Mouse (Mus musculus) bone marrow, adult 2 months (tissue): ENCODE measurements around the gene Arhgdia.

Experiments used
- CTCF ChIP-seq: fragments of 200-500 bp; IDR thresholded peaks from 2 replicates; pipeline ENCODE4 v1.5.1; 2011; ENCODE audit warnings: low read length, control low read depth; ENCODE audit not compliant: control insufficient read depth, insufficient read depth
- POLR2A ChIP-seq: fragments of 200-500 bp; IDR thresholded peaks from 2 replicates; pipeline ENCODE4 v1.6.1; 2011; ENCODE audit warnings: low read depth, mild to moderate bottlenecking, control low read depth, low read length, borderline replicate concordance; ENCODE audit not compliant: control insufficient read depth

DNA sequence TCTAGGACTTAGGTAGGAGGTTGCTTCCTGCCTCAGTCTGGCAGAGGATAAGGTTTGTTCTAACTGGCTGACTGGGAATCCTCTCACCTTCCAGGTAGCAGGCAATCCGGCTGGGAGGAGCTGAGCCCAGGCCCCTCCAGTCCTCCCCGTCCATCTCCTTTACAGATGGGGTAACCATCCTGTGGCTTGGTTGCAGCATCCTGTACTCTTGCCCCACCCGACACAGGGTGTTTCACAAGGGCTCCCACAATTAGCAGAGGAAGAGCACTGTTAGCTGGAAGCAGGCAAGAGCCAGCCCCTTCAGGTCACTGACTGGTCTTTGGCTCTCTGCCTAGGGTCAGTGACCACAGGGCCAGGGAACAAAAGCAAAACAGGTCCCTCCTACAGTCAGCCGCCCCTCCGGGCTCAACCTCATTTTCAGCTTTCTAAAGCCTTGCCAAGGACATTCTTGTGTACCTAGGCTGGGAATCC, 49.0 kb upstream of the Arhgdia start:
- TF ChIP-seq POLR2A (no peak), CTCF (no peak)
